Mouse (Mus musculus) stomach, embryonic 16.5 days (tissue): ENCODE results near the gene C130050O18Rik. TPM values are rescaled to one million over a fixed set of nuclear protein-coding genes. Genes with fewer than 3 reads are reported as not detected.

ENCODE experiments used
- ATAC-seq: fragments of 200-750 bp; cut with Nextera tagmentation; 2 replicates; pipeline ENCODE4 v1.8.0; 2017; ENCODE audit warnings: moderate number of reproducible peaks, moderate TSS enrichment; ENCODE audit not compliant: insufficient read depth, low FRiP score
- H3K27ac ChIP-seq: fragments of 300-500 bp; sonication (generic); 2 replicates; pipeline ENCODE4 v1.5.1; 2014; ENCODE audit warnings: low read length
- H3K27me3 ChIP-seq: fragments of 300-500 bp; sonication (generic); 2 replicates; pipeline ENCODE4 v1.6.1; 2014; ENCODE audit warnings: low read length, control low read depth, mixed read lengths; ENCODE audit not compliant: control insufficient read depth, insufficient read depth
- H3K36me3 ChIP-seq: fragments of 300-500 bp; sonication (generic); 2 replicates; pipeline ENCODE4 v1.6.1; 2014; ENCODE audit warnings: low read length; ENCODE audit not compliant: control insufficient read depth, insufficient read depth
- H3K4me1 ChIP-seq: fragments of 300-500 bp; sonication (generic); 2 replicates; pipeline ENCODE4 v1.6.1; 2014; ENCODE audit warnings: low read length, control low read depth, mixed read lengths; ENCODE audit not compliant: control insufficient read depth, insufficient read depth
- H3K4me2 ChIP-seq: fragments of 300-500 bp; sonication (generic); 2 replicates; pipeline ENCODE4 v1.6.1; 2014; ENCODE audit warnings: low read depth, low read length, mixed read lengths
- H3K4me3 ChIP-seq: fragments of 300-500 bp; sonication (generic); replicated peaks from 2 replicates; pipeline ENCODE4 v1.5.1; 2014; ENCODE audit warnings: mild to moderate bottlenecking, low read length
- H3K9ac ChIP-seq: fragments of 300-500 bp; sonication (generic); 2 replicates; pipeline ENCODE4 v1.6.1; 2014; ENCODE audit warnings: low read length
- H3K9me3 ChIP-seq: fragments of 300-500 bp; sonication (generic); replicated peaks from 2 replicates; pipeline ENCODE4 v1.6.1; 2016; ENCODE audit warnings: low read length, control low read depth; ENCODE audit not compliant: control insufficient read depth
- WGBS: fragments of 180-500 bp; shearing (Covaris S2); extraction: QIAGEN DNeasy Blood & Tissue Kit; methylation state at CpG from one replicate; pipeline ENCODE4 v1.1.7; 2014; 5-methylcytosine and 5-hydroxymethylcytosine counted together
- polyA plus RNA-seq: library from polyadenylated mRNA; unstranded; fragments of >200 nt; fragmentation: Nextera tagmentation; extraction: Ambion mirVana; gene quantifications from 2 replicates; pipeline ENCODE4 v1.2.1, GENCODE M21; 2015

The C130050O18Rik gene
- polyA plus RNA-seq, 1 experiment from 2014 or later = 0.80 TPM

DNA sequence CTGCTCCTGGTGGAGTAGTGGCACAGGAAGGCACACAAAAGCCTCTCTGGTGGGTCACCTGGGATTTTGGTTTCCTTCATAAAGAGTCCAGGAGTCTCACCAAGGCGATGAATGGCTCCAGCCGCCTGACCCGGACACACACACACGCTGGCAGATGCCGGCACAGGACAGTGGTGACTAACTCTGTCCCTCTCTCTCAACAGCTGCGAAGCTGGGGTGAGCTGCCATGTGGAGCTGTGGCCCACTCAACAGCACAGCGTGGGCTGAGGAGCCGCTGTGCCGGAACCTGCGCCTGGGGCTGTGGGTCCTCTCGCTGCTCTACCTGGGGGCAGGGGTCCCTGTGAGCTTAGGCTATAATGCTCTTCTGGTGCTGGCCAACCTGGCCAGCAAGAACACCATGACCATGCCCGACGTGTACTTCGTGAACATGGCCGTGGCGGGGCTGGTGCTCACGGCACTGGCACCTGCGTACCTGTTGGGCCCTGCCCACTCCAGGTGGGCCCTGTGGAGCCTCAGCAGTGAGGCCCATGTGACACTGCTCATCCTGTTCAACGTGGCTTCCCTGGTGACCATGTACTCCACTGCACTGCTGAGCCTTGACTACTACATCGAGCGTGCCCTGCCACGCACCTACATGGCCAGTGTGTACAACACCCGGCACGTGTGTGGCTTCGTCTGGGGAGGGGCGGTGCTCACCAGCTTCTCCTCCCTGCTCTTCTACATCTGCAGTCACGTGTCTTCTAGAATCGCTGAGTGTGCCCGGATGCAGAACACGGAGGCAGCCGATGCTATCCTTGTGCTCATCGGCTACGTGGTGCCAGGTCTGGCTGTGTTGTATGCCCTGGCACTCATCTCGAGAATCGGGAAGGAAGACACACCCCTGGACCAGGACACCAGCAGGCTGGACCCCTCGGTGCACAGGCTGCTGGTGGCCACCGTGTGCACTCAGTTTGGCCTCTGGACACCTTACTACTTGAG is 12.6 kb upstream of the C130050O18Rik start:
- Histone ChIP-seq H3K9me3 (no peaks in the 10 kb centered on the region), H3K9ac (no peak overlapping the region)
- 92% methylated on average over 37 of the region's 37 CpGs for WGBS

DNA sequence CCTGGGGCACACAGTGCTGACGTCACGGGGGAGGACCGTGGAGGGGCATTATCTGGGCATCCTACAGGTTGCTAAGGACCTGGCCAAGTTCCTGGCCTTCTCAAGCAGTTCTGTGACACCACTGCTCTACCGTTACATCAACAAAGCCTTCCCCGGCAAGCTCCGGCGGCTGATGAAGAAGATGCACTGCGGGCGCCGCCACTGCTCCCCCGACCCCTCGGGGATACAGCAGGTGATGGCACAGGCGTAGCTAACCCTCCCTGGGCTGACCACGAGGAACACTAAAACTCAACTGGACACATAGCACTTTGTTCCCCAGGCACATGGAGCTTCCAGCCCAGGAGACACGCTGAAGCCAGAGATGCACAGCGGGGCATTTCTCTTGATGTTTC is 11.9 kb upstream of the C130050O18Rik start:
- H3K27me3 ChIP-seq = no peaks in the 10 kb centered on the region
- no peak for ATAC-seq
- H3K9ac ChIP-seq = no peak overlapping the region
- peaks cover 19% of the 10 kb centered on the region for H3K4me1 ChIP-seq
- no peak overlapping the region for H3K4me2 ChIP-seq
- no peak overlapping the region for H3K27ac ChIP-seq
- H3K9me3 ChIP-seq = no peaks in the 10 kb centered on the region
- WGBS = 93% methylated on average over 16 of the region's 16 CpGs
- no peaks in the 10 kb centered on the region for H3K36me3 ChIP-seq
- H3K4me3 ChIP-seq = no peak overlapping the region

More for the DNA sequence above, 12.6 kb upstream of the C130050O18Rik start:
- Histone ChIP-seq H3K27me3 (no peaks in the 10 kb centered on the region), H3K36me3 (no peaks in the 10 kb centered on the region), H3K27ac (no peak overlapping the region), H3K4me1 (peaks cover 21% of the 10 kb centered on the region), H3K4me2 (no peak overlapping the region), H3K4me3 (no peak overlapping the region)
- no peak for ATAC-seq

DNA sequence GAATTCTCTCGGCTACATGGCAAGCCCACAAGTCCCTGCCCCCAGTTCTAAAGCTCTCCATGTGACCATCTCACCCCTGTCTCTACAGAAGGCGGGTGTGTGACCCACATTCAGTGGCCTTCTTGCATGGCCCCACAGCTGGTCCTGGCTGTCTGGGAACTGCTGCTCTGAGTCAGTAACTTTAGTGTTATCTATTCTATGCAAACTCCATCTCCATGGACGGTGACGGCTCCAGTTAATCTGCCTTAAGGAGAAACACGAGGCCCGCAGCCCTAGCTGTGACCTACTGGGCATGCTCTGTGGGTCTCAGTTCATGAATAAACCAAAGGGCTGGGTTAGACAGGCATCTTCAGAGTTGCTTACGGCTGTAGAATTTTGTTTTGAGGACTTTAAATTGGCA is 10.7 kb upstream of the C130050O18Rik start:
- Histone ChIP-seq H3K4me2 (no peak overlapping the region), H3K4me3 (no peak overlapping the region), H3K27ac (no peak overlapping the region), H3K27me3 (no peaks in the 10 kb centered on the region), H3K4me1 (peaks cover 8% of the 10 kb centered on the region), H3K9me3 (no peaks in the 10 kb centered on the region), H3K36me3 (no peaks in the 10 kb centered on the region), H3K9ac (no peak overlapping the region)
- WGBS = 51% methylated on average over 7 of the region's 7 CpGs
- ATAC-seq = no peak

DNA sequence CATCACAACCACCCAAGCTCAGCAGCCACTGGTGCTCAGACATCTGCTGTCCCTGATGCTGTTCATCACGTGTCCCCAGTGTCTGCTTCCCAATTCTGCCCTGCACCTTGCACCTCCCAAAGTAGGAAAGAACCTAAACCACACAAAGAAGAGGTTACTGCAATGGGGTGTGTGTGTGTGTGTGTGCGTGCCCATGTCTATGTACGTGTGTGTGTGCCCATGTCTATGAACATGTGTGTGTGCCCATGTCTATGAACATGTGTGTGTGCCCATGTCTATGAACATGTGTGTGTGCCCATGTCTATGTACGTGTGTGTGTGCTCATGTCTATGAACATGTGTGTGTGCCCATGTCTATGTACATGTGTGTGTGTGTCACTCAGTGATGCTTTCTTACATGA is 9.6 kb upstream of the C130050O18Rik start:
- Histone ChIP-seq H3K4me1 (no peaks in the 10 kb centered on the region), H3K36me3 (no peaks in the 10 kb centered on the region), H3K9me3 (no peaks in the 10 kb centered on the region), H3K4me3 (no peak overlapping the region), H3K27me3 (no peaks in the 10 kb centered on the region), H3K27ac (no peak overlapping the region), H3K9ac (no peak overlapping the region), H3K4me2 (no peak overlapping the region)
- ATAC-seq = no peak
- 91% methylated on average over 4 of the region's 4 CpGs for WGBS

DNA sequence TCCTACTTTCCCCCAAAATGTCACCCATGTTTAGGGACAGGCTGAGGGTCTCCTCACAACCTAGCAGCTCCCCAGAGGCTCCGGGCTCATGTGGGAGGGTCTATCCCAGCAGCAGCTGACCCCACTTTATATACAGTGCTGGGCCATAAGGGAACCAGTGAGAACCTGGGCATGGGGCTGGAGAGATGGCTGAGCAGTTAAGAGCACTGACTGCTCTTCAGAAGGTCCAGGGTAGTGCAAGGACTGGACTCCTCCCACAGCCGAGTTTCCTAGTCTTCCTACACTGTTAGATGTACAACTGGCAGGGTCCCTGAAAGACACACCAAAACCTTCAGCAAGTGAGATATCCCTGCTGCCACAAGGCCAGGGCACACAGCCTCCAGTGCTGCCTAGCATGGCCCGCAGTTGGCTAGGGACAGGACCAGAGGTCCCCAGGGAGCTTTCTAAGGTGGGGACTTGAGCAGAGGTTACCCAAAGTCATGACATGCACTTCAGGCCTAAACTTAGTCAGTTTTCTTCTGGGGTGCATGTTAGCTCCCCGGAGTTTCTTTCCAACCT is 7.6 kb upstream of the C130050O18Rik start:
- WGBS = 85% methylated on average over 4 of the region's 4 CpGs
- ATAC-seq = no peak
- Histone ChIP-seq H3K27me3 (no peaks in the 10 kb centered on the region), H3K4me1 (no peaks in the 10 kb centered on the region), H3K36me3 (no peaks in the 10 kb centered on the region), H3K4me2 (no peak overlapping the region), H3K27ac (no peak overlapping the region), H3K4me3 (no peak overlapping the region), H3K9ac (no peak overlapping the region), H3K9me3 (no peaks in the 10 kb centered on the region)

DNA sequence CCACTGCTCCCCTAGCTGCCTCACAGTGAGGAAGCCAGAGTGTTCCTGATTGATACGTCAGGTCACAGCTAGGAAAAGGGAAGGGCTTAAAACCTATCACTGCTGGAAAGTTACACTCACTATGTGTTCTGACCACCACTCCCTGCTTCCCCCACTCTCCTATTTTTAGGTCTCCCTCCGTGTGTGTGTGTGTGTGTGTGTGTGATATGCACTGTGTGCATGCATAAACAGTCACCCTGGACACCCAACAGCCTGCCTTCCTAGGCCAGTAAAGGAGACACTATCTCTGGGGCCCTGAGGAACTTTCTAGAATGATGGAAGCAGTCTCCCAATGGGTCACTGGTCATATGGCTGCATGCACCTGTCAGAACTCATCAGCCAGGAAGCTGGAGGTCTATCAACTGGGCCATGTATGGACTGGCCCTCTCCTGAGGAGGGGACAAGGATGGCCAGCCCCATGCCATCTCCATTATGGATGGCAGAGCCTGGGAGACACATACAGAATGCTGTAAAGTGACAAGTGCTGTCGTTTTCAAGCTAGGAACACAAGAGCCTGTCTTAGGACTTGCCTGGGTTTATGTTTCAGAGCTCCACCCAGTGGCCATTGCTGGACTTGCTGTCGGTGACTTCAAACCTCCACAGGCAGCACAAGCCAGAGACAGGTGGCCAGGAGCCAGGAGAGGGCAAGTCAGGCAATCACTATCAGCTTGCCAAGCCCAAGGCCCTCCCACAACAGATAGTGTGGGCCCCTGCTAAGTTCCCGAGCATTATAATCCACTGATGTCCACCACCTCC is 6.9 kb upstream of the C130050O18Rik start:
- no peaks in the 10 kb centered on the region for H3K27me3 ChIP-seq
- no peak overlapping the region for H3K9ac ChIP-seq
- no peaks in the 10 kb centered on the region for H3K36me3 ChIP-seq
- H3K9me3 ChIP-seq = no peaks in the 10 kb centered on the region
- no peak overlapping the region for H3K27ac ChIP-seq
- no peak overlapping the region for H3K4me3 ChIP-seq
- H3K4me1 ChIP-seq = no peaks in the 10 kb centered on the region
- WGBS = 38% methylated on average over 5 of the region's 5 CpGs
- peak; percentile 56; the same call in 1 of the 2 replicates for ATAC-seq
- H3K4me2 ChIP-seq = no peak overlapping the region

DNA sequence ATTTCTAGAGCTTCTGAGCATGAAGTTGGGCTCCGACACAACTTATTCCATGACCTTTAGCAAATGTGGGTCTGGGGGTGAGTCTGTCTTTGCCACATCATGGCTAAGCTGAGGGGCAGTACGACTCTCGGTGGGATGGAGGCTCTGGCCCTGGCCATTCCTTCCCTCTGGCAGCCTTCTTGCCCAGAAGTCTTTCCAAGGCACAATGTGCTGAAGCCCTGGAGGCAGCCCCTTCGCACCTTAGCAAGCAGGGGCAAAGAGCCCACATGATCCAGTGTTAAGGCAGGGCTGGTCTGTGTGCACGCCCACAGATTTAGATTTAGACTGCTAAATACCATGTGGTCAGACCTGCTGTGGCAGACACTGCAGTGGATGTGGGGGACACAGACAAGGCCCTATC is 6.3 kb upstream of the C130050O18Rik start:
- H3K4me2 ChIP-seq = no peak overlapping the region
- no peaks in the 10 kb centered on the region for H3K9me3 ChIP-seq
- H3K4me3 ChIP-seq = no peak overlapping the region
- no peaks in the 10 kb centered on the region for H3K27me3 ChIP-seq
- ATAC-seq = no peak
- no peaks in the 10 kb centered on the region for H3K4me1 ChIP-seq
- WGBS = 79% methylated on average over 5 of the region's 5 CpGs
- H3K36me3 ChIP-seq = no peaks in the 10 kb centered on the region
- no peak overlapping the region for H3K27ac ChIP-seq
- no peak overlapping the region for H3K9ac ChIP-seq

DNA sequence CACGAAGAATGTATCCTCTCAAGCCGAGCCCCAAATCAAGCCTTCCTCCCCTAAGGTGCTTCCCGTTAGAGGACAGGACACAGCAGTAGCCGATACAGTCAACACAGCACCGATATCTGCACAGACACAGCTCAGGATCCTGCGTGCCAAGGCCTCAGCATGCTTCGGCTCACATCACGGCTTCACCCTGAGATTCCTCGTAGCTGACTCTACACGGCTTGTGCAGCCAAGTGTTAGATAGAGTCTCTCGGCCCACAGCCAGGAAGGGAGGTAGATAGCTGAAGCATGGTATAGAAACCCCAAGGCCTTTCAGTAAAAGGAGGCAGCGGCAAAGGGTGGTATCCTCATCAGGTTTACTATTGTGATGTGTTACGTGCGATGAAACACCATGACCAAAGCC is 5.1 kb upstream of the C130050O18Rik start:
- no peaks in the 10 kb centered on the region for H3K9me3 ChIP-seq
- 85% methylated on average over 14 of the region's 14 CpGs for WGBS
- H3K4me1 ChIP-seq = no peaks in the 10 kb centered on the region

DNA sequence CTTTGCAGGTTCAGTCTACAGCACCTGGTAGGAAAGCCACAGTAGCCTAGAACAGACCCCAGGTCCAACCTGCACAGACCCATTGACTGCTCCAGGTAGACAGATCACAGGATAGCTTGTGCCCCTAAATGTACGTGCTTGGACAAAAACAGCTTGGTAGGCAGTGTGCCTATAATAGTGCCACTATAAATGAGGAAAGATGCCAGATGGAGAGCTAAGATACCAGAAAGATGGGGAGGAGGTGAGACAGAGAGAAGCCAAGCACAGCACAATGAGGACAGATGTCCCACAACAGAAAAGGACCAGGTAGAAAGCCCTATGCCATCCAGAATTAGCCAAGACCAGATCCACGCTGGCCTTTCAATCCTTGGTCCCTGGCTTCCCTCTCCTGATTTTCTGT is 3.0 kb upstream of the C130050O18Rik start:
- Histone ChIP-seq H3K27me3 (no peaks in the 10 kb centered on the region), H3K36me3 (no peaks in the 10 kb centered on the region), H3K9me3 (no peaks in the 10 kb centered on the region), H3K4me1 (0 out of 2 replicates have a peak, but pooled peaks cover 4% of the 10 kb centered on the region), H3K4me2 (no peak overlapping the region), H3K9ac (no peak overlapping the region), H3K27ac (no peak overlapping the region), H3K4me3 (no peak overlapping the region)
- no peak for ATAC-seq
- whole genome bisulfite sequencing = 89% methylated on average over 2 of the region's 2 CpGs

More for the DNA sequence above, 5.1 kb upstream of the C130050O18Rik start:
- Histone ChIP-seq H3K27ac (no peak overlapping the region), H3K4me3 (no peak overlapping the region), H3K36me3 (no peaks in the 10 kb centered on the region), H3K4me2 (no peak overlapping the region), H3K9ac (no peak overlapping the region), H3K27me3 (no peaks in the 10 kb centered on the region)
- no peak for ATAC-seq
